Mouse (Mus musculus) splenic B cell, adult 2 months (primary cell): ENCODE measurements around the gene Txnrd1.

ENCODE experiments used
- DNase-seq: peaks from one replicate; pipeline ENCODE4 v3.0.0-alpha.2; 2011; ENCODE audit warnings: low read depth, low spot score
- H3K27me3 ChIP-seq: 2 replicates; pipeline ENCODE4 v1.6.1; 2012; ENCODE audit warnings: mild to moderate bottlenecking, low read length, moderate library complexity, mixed read lengths; ENCODE audit not compliant: control insufficient read depth, poor library complexity, insufficient read depth, severe bottlenecking
- H3K36me3 ChIP-seq: 2 replicates; pipeline ENCODE4 v1.6.1; 2012; ENCODE audit warnings: mild to moderate bottlenecking, low read length, moderate library complexity, mixed read lengths; ENCODE audit not compliant: control insufficient read depth, poor library complexity, insufficient read depth, severe bottlenecking

The Txnrd1 gene

GRCm38 (mm10) chr10:82844090-82844489 is 10.3 kb downstream of the Txnrd1 start:
- no peak for DNase-seq
- Histone ChIP-seq H3K27me3 (no peaks in the 10 kb centered on the region), H3K36me3 (no peaks in the 10 kb centered on the region)

GRCm38 (mm10) chr10:82844731-82845130 is 11.0 kb downstream of the Txnrd1 start:
- no peaks in the 10 kb centered on the region for H3K27me3 ChIP-seq
- DNase-seq = no peak
- no peaks in the 10 kb centered on the region for H3K36me3 ChIP-seq

GRCm38 (mm10) chr10:82847821-82848459 is 14.2 kb downstream of the Txnrd1 start:
- no peak for DNase-seq
- Histone ChIP-seq H3K36me3 (no peaks in the 10 kb centered on the region), H3K27me3 (no peaks in the 10 kb centered on the region; the same call in 1 of the 2 replicates)

GRCm38 (mm10) chr10:82849686-82850353 is 16.1 kb downstream of the Txnrd1 start:
- DNase-seq = no peak
- no peaks in the 10 kb centered on the region; the same call in 1 of the 2 replicates for H3K27me3 ChIP-seq
- no peaks in the 10 kb centered on the region for H3K36me3 ChIP-seq

GRCm38 (mm10) chr10:82850354-82850752 is 16.6 kb downstream of the Txnrd1 start:
- H3K27me3 ChIP-seq = no peaks in the 10 kb centered on the region; the same call in 1 of the 2 replicates
- DNase-seq = no peak
- H3K36me3 ChIP-seq = no peaks in the 10 kb centered on the region

- DNase-seq = no peak
- H3K27me3 ChIP-seq = no peaks in the 10 kb centered on the region; the same call in 1 of the 2 replicates
- no peaks in the 10 kb centered on the region for H3K36me3 ChIP-seq
Measured at GRCm38 (mm10) chr10:82851751-82852150, 18.0 kb downstream of the Txnrd1 start.

- Histone ChIP-seq H3K36me3 (no peaks in the 10 kb centered on the region), H3K27me3 (no peaks in the 10 kb centered on the region)
- peak; percentile 6 for DNase-seq
Measured at GRCm38 (mm10) chr10:82858032-82858680, 24.4 kb downstream of the Txnrd1 start.

- no peaks in the 10 kb centered on the region for H3K27me3 ChIP-seq
- no peaks in the 10 kb centered on the region for H3K36me3 ChIP-seq
- DNase-seq = peak; percentile 75
Measured at GRCm38 (mm10) chr10:82858691-82859532, 25.2 kb downstream of the Txnrd1 start.

- peak; percentile 34 for DNase-seq
- H3K27me3 ChIP-seq = no peaks in the 10 kb centered on the region
- no peaks in the 10 kb centered on the region for H3K36me3 ChIP-seq
Measured at GRCm38 (mm10) chr10:82859533-82859915, 25.8 kb downstream of the Txnrd1 start.

GRCm38 (mm10) chr10:82860181-82860928 is 26.6 kb downstream of the Txnrd1 start:
- Histone ChIP-seq H3K36me3 (no peaks in the 10 kb centered on the region), H3K27me3 (no peaks in the 10 kb centered on the region)
- DNase-seq = peak; percentile 65

GRCm38 (mm10) chr10:82860929-82861315 is 27.2 kb downstream of the Txnrd1 start:
- Histone ChIP-seq H3K27me3 (no peaks in the 10 kb centered on the region), H3K36me3 (no peaks in the 10 kb centered on the region)
- no peak for DNase-seq

- DNase-seq = no peak
- H3K27me3 ChIP-seq = no peaks in the 10 kb centered on the region
- H3K36me3 ChIP-seq = no peaks in the 10 kb centered on the region
Measured at GRCm38 (mm10) chr10:82863106-82863680, 29.4 kb downstream of the Txnrd1 start.

- Histone ChIP-seq H3K36me3 (no peaks in the 10 kb centered on the region), H3K27me3 (no peaks in the 10 kb centered on the region)
- no peak for DNase-seq
Measured at GRCm38 (mm10) chr10:82863827-82864226, 30.1 kb downstream of the Txnrd1 start.

GRCm38 (mm10) chr10:82866356-82866755 is 32.6 kb downstream of the Txnrd1 start, which contains the start of gene Eid3:
TSS of gene Eid3 (plus strand) at chr10:82866626.
- Histone ChIP-seq H3K27me3 (no peaks in the 10 kb centered on the region), H3K36me3 (no peaks in the 10 kb centered on the region)
- DNase-seq = peak; percentile 46
